ENCODE assay signal across 8 mouse cellular contexts in the genomic region with DNA sequence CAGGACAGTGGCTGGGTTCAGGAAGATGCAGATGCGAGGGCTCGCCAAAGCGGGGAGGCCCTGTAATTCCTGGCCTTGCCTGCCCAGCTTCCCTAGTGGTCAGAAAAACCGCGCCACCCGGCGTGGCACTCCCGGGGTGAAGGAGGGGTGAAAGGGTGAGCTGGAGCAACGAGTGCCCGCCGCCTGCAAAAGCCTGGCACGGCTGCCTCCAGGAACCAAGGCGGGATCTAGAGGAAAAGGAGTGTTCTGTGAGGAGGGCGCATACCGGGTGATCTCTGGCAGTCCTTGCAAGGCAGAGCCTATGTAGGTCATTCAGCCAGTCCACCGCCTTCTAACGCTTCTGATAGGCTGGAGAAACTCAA. TPM values are rescaled to one million over a fixed set of nuclear protein-coding genes. Genes with fewer than 3 reads are reported as not detected.
DNase-seq lines count a peak whose midpoint lies in the region; ATAC-seq and TF ChIP-seq lines count a peak whose summit lies in the region.

No protein-coding gene starts in this region.

- TF ChIP-seq CTCF in cortical plate, adult 2 months (IDR thresholded peaks at IDR 0.05; ENCODE audit: extremely low read depth, insufficient read depth, low read length): no peak

- no peaks in the 10 kb centered on the region for H3K9me3 ChIP-seq in intestine, embryonic 15.5 days

- peak overlapping the region; percentile 93 for H3K4me2 ChIP-seq in intestine, embryonic 15.5 days (replicated peaks)

- intact Hi-C loops in gastrocnemius, postnatal 14 days (cut with DNase I; ENCODE audit: low total_unique reads): no loop called here
- intact Hi-C loops in left cerebral cortex, postnatal 10 days (cut with DNase I): loop anchor here (5.0 kb wide), 2 partner anchors 34 to 144 kb away; no protein-coding TSS in a partner anchor

- 2% methylated on average over 17 of the region's 17 CpGs for WGBS in intestine, embryonic 15.5 days

- peak overlapping the region; percentile 83 for H3K4me3 ChIP-seq in cortical plate, adult 2 months (ENCODE audit: insufficient read depth, low read length)
- H3K4me3 ChIP-seq in intestine, embryonic 15.5 days (replicated peaks): peak overlapping the region; percentile 64

- peak overlapping the region; percentile 77 for H3K27ac ChIP-seq in cortical plate, adult 2 months (ENCODE audit: insufficient read depth, low read length)
- H3K27ac ChIP-seq in intestine, embryonic 15.5 days: peak overlapping the region; percentile 98

- ATAC-seq in intestine, embryonic 15.5 days: no peak; the same call in 1 of the 2 replicates
- ATAC-seq in megakaryocyte, adult 5-6 weeks (ENCODE audit: poor library complexity, severe bottlenecking): peak; percentile 35
- ATAC-seq in CD4-positive, CD25-positive, alpha-beta regulatory T cell, adult 4 months: no peak

- no peaks in the 10 kb centered on the region for H3K36me3 ChIP-seq in intestine, embryonic 15.5 days

- peak overlapping the region; percentile 64 for H3K9ac ChIP-seq in intestine, embryonic 15.5 days

- DNase-seq in adrenal gland, adult 8-10 months: peak; percentile 86
- peak; percentile 81 for DNase-seq in gastrocnemius, postnatal 14 days
- peak; percentile 60 to 82 for DNase-seq in left cerebral cortex, postnatal 10 days (ENCODE audit: extremely low spot score in 1 of 2, low spot score in 2 of 2)
- peak; percentile 35 for DNase-seq in spleen, adult 12 weeks (ENCODE audit: low spot score)

- no peak; the same call in 1 of the 2 replicates for TF ChIP-seq POLR2A in cortical plate, adult 2 months (IDR thresholded peaks at IDR 0.05; ENCODE audit: extremely low read depth, insufficient read depth, low read length)

- H3K4me1 ChIP-seq in cortical plate, adult 2 months (ENCODE audit: control insufficient read depth, insufficient read depth, low read length): peaks cover 7% of the 10 kb centered on the region
- H3K4me1 ChIP-seq in intestine, embryonic 15.5 days (replicated peaks): peaks cover 22% of the 10 kb centered on the region

- H3K27me3 ChIP-seq in intestine, embryonic 15.5 days (replicated peaks): no peaks in the 10 kb centered on the region

RNA-seq across cellular contexts. Expression of gene Pik3r1, which starts 0.6 kb away (rescaled TPM):
- total RNA-seq in adrenal gland, adult 8-10 months (2022): 100 to 1,000 TPM in 1 of 4 experiments, 10 to 100 TPM in 3; 52.9 to 103 (median 87.4) TPM
- polyA plus RNA-seq in cortical plate, adult 2 months (2012; rRNA removed): 53.4 and 61.0 TPM in 2 replicates
- total RNA-seq in gastrocnemius, postnatal 14 days (2021): 10 to 100 TPM; 26.3 to 38.8 TPM
- polyA plus RNA-seq in intestine, embryonic 15.5 days (2015; fragmentation: Nextera tagmentation; extraction: Ambion mirVana): 29.6 and 30.8 TPM in 2 replicates
- 100 to 1,000 TPM; 142 to 147 TPM for total RNA-seq in left cerebral cortex, postnatal 10 days (2021)
- 67.7 and 93.8 TPM in 2 replicates for total RNA-seq in megakaryocyte, adult 5-6 weeks (2015)
- total RNA-seq in megakaryocyte, adult 5-6 weeks (2017): 56.5 and 69.6 TPM in 2 replicates
- polyA plus RNA-seq in CD4-positive, CD25-positive, alpha-beta regulatory T cell, adult 4 months (2017; shearing (Covaris generic)): 100 to 1,000 TPM in 1 of 2 experiments, 10 to 100 TPM in 1; 83.2 to 105 TPM

Comparison
In these comparisons a context has a peak if more than half of its experiments do, and no peak if none do; other contexts are left out.
1. DNase-seq: peak in every context shown above with its lines; median percentile 86 in adrenal gland, adult 8-10 months; 81 in gastrocnemius, postnatal 14 days; 71 in left cerebral cortex, postnatal 10 days; 35 in spleen, adult 12 weeks.